Mouse (Mus musculus): ENCODE data around the gene Polr3g.

- no peak for TF ChIP-seq CTCF (conservative IDR thresholded peaks at IDR 0.05; ENCODE audit: insufficient read depth, insufficient read length, low read depth, low read length)
- no peak for TF ChIP-seq POLR2A (IDR thresholded peaks at IDR 0.05; ENCODE audit: low read depth, low read length)
Observed at GRCm38 (mm10) chr13:81684884-81685283, 25.9 kb downstream of the Polr3g start.
